Mouse (Mus musculus): ENCODE measurements at regions not wholly inside any gene's neighbourhood (a gene's known extent, or its start where the extent isn't known, plus 50 kb on each side); places are given as distances from the start of the nearest gene placed in this dataset.
"Not testable (repeated sequence)": the region's sequence is repeated elsewhere in the genome, so short reads cannot be mapped to it uniquely, and the experiment has no call there.

DNA sequence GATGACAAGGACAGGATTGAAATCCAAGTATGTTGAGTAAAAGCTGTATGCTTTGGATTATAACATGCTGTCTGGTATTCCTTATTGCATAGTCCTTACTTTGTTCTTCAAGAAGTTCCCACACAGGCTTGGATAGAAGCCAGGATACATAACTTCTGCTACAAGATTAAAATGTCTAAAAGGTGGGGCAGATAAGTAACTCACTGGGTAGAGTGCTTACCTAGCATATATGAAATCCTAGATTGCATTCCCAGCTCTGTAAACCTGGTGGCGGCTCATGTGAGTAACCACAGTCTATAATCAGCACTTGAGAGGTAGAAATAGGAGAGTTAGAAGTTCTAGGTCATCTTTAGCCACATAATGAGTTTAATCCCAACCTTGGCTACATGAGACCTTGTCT is 126.0 kb upstream of the Try4 start:
- whole genome bisulfite sequencing = 62% methylated on average over 1 of the region's 1 CpGs
- ATAC-seq = no peak

DNA sequence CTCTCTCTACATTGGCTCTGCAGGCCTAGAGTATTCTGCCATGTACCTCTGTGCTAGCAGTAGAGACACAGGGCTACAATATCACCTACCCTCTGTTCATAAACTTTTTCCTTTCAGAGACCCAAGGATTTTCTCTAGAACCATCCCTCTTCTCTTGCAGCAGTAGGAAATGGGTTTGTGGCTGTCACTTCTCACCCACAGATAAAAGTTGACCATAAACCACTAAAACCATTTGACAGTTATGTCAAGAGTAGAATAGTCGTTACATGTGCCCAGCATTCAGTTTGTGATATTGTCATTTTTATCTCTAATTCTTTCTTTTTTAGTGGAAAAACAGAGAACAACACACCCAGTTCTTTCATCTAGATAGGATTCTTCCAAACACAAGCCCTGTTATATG is 128.2 kb upstream of the 2210010C04Rik start:
- 73% methylated on average over 1 of the region's 1 CpGs for WGBS
- no peak overlapping the region for H3K4me2 ChIP-seq (replicated peaks)

More for the DNA sequence above, 126.0 kb upstream of the Try4 start:
- Histone ChIP-seq H3K4me2 (replicated peaks) (no peak overlapping the region), H3K27ac (no peak overlapping the region), H3K9ac (no peak overlapping the region), H3K9me3 (no peaks in the 10 kb centered on the region), H3K36me3 (no peaks in the 10 kb centered on the region), H3K27me3 (replicated peaks) (no peaks in the 10 kb centered on the region), H3K4me1 (replicated peaks) (no peaks in the 10 kb centered on the region), H3K4me3 (replicated peaks) (no peak overlapping the region)

GRCm38 (mm10) chr6:41161693-41162092 is 126.4 kb upstream of the 2210010C04Rik start:
- Histone ChIP-seq H3K9me3 (no peaks in the 10 kb centered on the region), H3K4me1 (replicated peaks) (no peaks in the 10 kb centered on the region), H3K4me3 (replicated peaks) (no peak overlapping the region), H3K27ac (no peak overlapping the region), H3K27me3 (replicated peaks) (no peaks in the 10 kb centered on the region), H3K9ac (no peak overlapping the region), H3K4me2 (replicated peaks) (no peak overlapping the region), H3K36me3 (no peaks in the 10 kb centered on the region)
- whole genome bisulfite sequencing = 66% methylated on average over 1 of the region's 1 CpGs
- ATAC-seq = no peak

More for the DNA sequence above, 128.2 kb upstream of the 2210010C04Rik start:
- H3K27me3 ChIP-seq (replicated peaks) = no peaks in the 10 kb centered on the region
- H3K36me3 ChIP-seq = no peaks in the 10 kb centered on the region
- H3K4me1 ChIP-seq (replicated peaks) = no peaks in the 10 kb centered on the region
- no peak for ATAC-seq
- H3K4me3 ChIP-seq (replicated peaks) = no peak overlapping the region
- H3K9me3 ChIP-seq = no peaks in the 10 kb centered on the region
- no peak overlapping the region for H3K27ac ChIP-seq
- H3K9ac ChIP-seq = no peak overlapping the region

DNA sequence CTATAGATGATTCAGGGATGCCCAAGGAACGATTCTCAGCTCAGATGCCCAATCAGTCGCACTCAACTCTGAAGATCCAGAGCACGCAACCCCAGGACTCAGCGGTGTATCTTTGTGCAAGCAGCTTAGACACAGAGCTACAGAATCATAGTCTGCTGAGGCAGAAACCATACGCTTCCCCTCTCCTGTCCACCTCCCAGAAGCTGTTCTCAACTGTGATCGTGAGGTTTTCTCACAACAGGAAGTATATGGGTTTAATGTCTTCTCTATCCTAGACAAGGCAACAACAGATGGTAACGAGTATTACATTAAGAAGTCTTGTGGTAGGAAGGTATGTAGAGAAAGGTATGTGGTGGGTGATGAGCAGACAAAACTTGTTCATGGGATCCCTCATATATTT is 116.8 kb upstream of the 2210010C04Rik start:
- ATAC-seq = no peak
- H3K4me1 ChIP-seq (replicated peaks) = no peaks in the 10 kb centered on the region
- no peaks in the 10 kb centered on the region for H3K9me3 ChIP-seq
- WGBS = 78% methylated on average over 7 of the region's 7 CpGs
- no peak overlapping the region for H3K4me3 ChIP-seq (replicated peaks)
- no peak overlapping the region for H3K4me2 ChIP-seq (replicated peaks)
- no peaks in the 10 kb centered on the region for H3K36me3 ChIP-seq
- no peak overlapping the region for H3K27ac ChIP-seq
- H3K27me3 ChIP-seq (replicated peaks) = no peaks in the 10 kb centered on the region
- no peak overlapping the region for H3K9ac ChIP-seq

- H3K4me2 ChIP-seq (replicated peaks) = no peak overlapping the region
- H3K36me3 ChIP-seq = no peaks in the 10 kb centered on the region
- H3K4me1 ChIP-seq (replicated peaks) = no peaks in the 10 kb centered on the region
- no peaks in the 10 kb centered on the region for H3K9me3 ChIP-seq
- WGBS = 87% methylated on average over 3 of the region's 3 CpGs
- H3K9ac ChIP-seq = no peak overlapping the region
- H3K4me3 ChIP-seq (replicated peaks) = no peak overlapping the region
- no peaks in the 10 kb centered on the region for H3K27me3 ChIP-seq (replicated peaks)
- no peak overlapping the region for H3K27ac ChIP-seq
- ATAC-seq = no peak
Observed at GRCm38 (mm10) chr6:41151542-41151941, 116.2 kb upstream of the 2210010C04Rik start.

DNA sequence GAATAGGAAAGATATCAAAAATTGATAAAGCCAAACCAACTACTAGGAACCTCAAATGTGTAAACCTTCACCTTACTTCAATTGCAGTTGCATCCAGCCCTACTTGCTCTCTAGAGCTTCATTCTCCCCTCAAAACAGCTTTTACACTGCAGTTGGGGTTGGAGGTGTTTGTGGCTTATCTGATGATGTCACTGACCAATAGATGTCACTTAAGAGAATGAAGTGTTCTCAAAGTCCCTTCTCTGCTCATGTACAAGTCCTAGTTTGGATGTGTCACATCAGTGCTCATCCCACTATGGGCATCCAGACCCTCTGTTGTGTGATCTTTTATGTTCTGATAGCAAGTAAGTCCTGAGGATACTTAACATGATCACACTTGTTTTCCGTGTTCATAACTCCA is 105.6 kb upstream of the 2210010C04Rik start:
- no peak overlapping the region for H3K9ac ChIP-seq
- 93% methylated on average over 1 of the region's 1 CpGs for WGBS
- no peaks in the 10 kb centered on the region for H3K4me1 ChIP-seq (replicated peaks)
- H3K27me3 ChIP-seq (replicated peaks) = no peaks in the 10 kb centered on the region
- H3K36me3 ChIP-seq = no peaks in the 10 kb centered on the region
- H3K4me3 ChIP-seq (replicated peaks) = no peak overlapping the region
- ATAC-seq = no peak
- no peak overlapping the region for H3K4me2 ChIP-seq (replicated peaks)
- H3K9me3 ChIP-seq = no peaks in the 10 kb centered on the region
- H3K27ac ChIP-seq = no peak overlapping the region

DNA sequence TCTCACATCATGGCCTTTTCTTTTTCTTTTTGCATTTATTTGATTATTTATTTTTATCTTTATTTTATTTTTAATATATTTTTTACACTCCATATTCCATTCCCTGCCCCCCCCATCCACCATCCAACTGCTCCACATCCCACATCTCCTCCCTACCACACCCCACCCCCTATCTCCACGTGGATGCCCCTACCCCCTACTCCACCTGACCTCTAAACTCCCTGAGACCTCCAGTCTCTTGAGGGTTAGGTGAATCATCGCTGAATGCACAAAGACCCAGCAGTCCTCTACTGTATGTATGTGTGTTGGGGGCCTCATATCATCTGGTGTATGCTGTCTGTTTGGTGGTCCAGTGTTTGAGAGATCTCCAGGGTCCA is 102.1 kb upstream of the 2210010C04Rik start:
- not testable (repeated sequence) for H3K4me2 ChIP-seq (replicated peaks); H3K27ac ChIP-seq; H3K4me1 ChIP-seq (replicated peaks); H3K27me3 ChIP-seq (replicated peaks); ATAC-seq; H3K9me3 ChIP-seq; H3K4me3 ChIP-seq (replicated peaks); H3K9ac ChIP-seq; H3K36me3 ChIP-seq
- 39% methylated on average over 2 of the region's 2 CpGs for WGBS

- Histone ChIP-seq H3K27ac (no peak overlapping the region), H3K4me2 (replicated peaks) (no peak overlapping the region), H3K4me1 (replicated peaks) (no peaks in the 10 kb centered on the region), H3K9ac (no peak overlapping the region), H3K9me3 (no peaks in the 10 kb centered on the region), H3K4me3 (replicated peaks) (no peak overlapping the region), H3K27me3 (replicated peaks) (no peaks in the 10 kb centered on the region), H3K36me3 (no peaks in the 10 kb centered on the region)
- WGBS = 31% methylated on average over 6 of the region's 6 CpGs
- ATAC-seq = peak; percentile 58; the same call in 1 of the 2 replicates
Observed at GRCm38 (mm10) chr6:41136717-41137400, 101.5 kb upstream of the 2210010C04Rik start.

- no peaks in the 10 kb centered on the region for H3K36me3 ChIP-seq
- ATAC-seq = no peak
- no peak overlapping the region for H3K4me2 ChIP-seq (replicated peaks)
- no peaks in the 10 kb centered on the region for H3K27me3 ChIP-seq (replicated peaks)
- no peaks in the 10 kb centered on the region for H3K9me3 ChIP-seq
- no peak overlapping the region for H3K27ac ChIP-seq
- 64% methylated on average over 4 of the region's 4 CpGs for WGBS
- no peaks in the 10 kb centered on the region for H3K4me1 ChIP-seq (replicated peaks)
- H3K9ac ChIP-seq = no peak overlapping the region
- H3K4me3 ChIP-seq (replicated peaks) = no peak overlapping the region
Observed at GRCm38 (mm10) chr6:41135160-41135559, 99.9 kb upstream of the 2210010C04Rik start.

DNA sequence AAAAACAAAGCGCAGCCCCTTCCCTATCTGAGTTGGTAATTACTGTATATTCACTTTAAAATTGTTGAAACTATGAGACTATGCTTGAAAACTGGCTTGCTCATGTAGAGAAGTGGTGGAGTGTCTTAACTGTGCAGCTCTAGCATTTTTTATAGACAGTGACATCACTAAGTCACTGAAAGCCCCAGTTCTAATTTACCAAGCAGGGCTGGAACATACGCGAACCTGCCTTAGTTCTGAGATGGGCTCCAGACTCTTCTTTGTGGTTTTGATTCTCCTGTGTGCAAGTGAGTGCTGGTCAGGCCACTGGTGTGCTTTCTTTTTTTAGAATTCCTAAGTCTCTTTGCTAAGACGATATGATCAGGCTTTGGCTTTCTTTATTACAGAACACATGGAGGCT is 94.6 kb upstream of the 2210010C04Rik start:
- no peaks in the 10 kb centered on the region for H3K36me3 ChIP-seq
- no peak overlapping the region for H3K9ac ChIP-seq
- H3K27me3 ChIP-seq (replicated peaks) = no peaks in the 10 kb centered on the region
- H3K27ac ChIP-seq = no peak overlapping the region
- no peaks in the 10 kb centered on the region for H3K4me1 ChIP-seq (replicated peaks)
- no peaks in the 10 kb centered on the region for H3K9me3 ChIP-seq
- 87% methylated on average over 4 of the region's 4 CpGs for WGBS
- no peak overlapping the region for H3K4me3 ChIP-seq (replicated peaks)
- no peak for ATAC-seq
- H3K4me2 ChIP-seq (replicated peaks) = no peak overlapping the region

- Histone ChIP-seq H3K4me3 (replicated peaks) (no peak overlapping the region), H3K4me1 (replicated peaks) (no peaks in the 10 kb centered on the region), H3K9me3 (no peaks in the 10 kb centered on the region), H3K36me3 (no peaks in the 10 kb centered on the region), H3K9ac (no peak overlapping the region), H3K27ac (no peak overlapping the region), H3K27me3 (replicated peaks) (no peaks in the 10 kb centered on the region), H3K4me2 (replicated peaks) (no peak overlapping the region)
- no peak for ATAC-seq
- WGBS = 72% methylated on average over 7 of the region's 7 CpGs
Observed at GRCm38 (mm10) chr6:41127816-41128215, 92.5 kb upstream of the 2210010C04Rik start.

GRCm38 (mm10) chr6:41126855-41127254 is 91.5 kb upstream of the 2210010C04Rik start:
- H3K27ac ChIP-seq = no peak overlapping the region
- H3K9me3 ChIP-seq = no peaks in the 10 kb centered on the region
- no peak for ATAC-seq
- no peaks in the 10 kb centered on the region for H3K36me3 ChIP-seq
- H3K27me3 ChIP-seq (replicated peaks) = no peaks in the 10 kb centered on the region
- H3K4me3 ChIP-seq (replicated peaks) = no peak overlapping the region
- H3K9ac ChIP-seq = no peak overlapping the region
- H3K4me1 ChIP-seq (replicated peaks) = no peaks in the 10 kb centered on the region
- H3K4me2 ChIP-seq (replicated peaks) = no peak overlapping the region

GRCm38 (mm10) chr6:41121641-41122040 is 86.3 kb upstream of the 2210010C04Rik start:
- H3K27me3 ChIP-seq (replicated peaks) = no peaks in the 10 kb centered on the region
- H3K9me3 ChIP-seq = no peaks in the 10 kb centered on the region
- H3K36me3 ChIP-seq = no peaks in the 10 kb centered on the region
- 81% methylated on average over 3 of the region's 3 CpGs for WGBS
- H3K9ac ChIP-seq = no peak overlapping the region
- ATAC-seq = no peak
- H3K4me2 ChIP-seq (replicated peaks) = no peak overlapping the region
- no peaks in the 10 kb centered on the region for H3K4me1 ChIP-seq (replicated peaks)
- no peak overlapping the region for H3K4me3 ChIP-seq (replicated peaks)
- H3K27ac ChIP-seq = no peak overlapping the region
